Mouse (Mus musculus) stomach, postnatal 0 days (tissue): ENCODE results near the gene Plekhj1.

Experiments used
- CTCF ChIP-seq: IDR thresholded peaks from 2 replicates; pipeline ENCODE4 v1.5.1; 2016; ENCODE audit warnings: antibody characterized with exemption, low read depth, mild to moderate bottlenecking, moderate library complexity
- EP300 ChIP-seq: optimal IDR thresholded peaks from 2 replicates; pipeline ENCODE3; 2016; ENCODE audit warnings: antibody characterized with exemption

GRCm38 (mm10) chr10:80797186-80798149, 958 bp downstream of the Plekhj1 start:
- TF ChIP-seq CTCF (no peak; the same call in 1 of the 2 replicates), EP300 (no peak)
